ENCODE assay signal across 10 mouse cellular contexts in the genomic region with DNA sequence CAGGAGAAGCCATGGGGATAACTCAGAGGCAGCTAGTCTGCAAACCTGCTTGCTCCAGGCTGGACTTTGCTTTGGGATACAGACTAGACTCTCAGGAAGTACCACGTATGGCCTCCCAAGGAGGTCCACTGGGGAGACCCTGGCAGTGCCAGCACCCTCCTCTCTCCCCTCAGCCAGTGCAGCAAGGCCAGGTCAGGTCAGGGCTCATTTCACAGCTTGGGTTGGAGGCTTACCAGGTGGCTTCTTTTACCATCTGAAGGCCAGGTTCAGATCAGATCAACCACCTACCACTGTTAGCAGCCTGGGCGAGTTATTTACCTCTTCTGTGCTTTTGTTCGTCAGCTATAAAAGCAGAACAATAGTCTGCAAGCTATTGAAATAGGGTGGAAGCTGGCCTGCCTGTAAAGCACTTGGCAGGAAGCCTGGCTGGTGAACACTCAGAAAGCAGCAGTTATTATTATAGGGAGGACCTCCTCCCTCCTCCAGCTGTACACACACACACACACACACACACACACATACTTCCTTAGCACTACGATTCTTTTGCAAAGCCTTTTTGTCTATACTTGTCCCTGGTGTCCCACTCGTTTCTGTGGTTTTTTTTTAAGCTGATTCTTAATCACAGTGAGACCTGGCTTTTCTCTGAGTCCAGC. TPM values are rescaled to one million over a fixed set of nuclear protein-coding genes. Genes with fewer than 3 reads are reported as not detected.
A peak's percentile ranks its signal among the peaks of the same experiment; 100 is the strongest.
DNase-seq lines count a peak whose midpoint lies in the region; ATAC-seq lines count a peak whose summit lies in the region.
"Had no signal": no experiment of that assay in that cellular context is flagged by ENCODE, and none has a peak within 500 bp of the region (broad histone marks: within the 10 kb centered on the region; RNA-seq: fewer than 3 reads in every experiment).

No protein-coding gene starts in this region.

- no peaks in the 10 kb centered on the region for H3K9me3 ChIP-seq in forebrain, embryonic 13.5 days (replicated peaks)
- no peaks in the 10 kb centered on the region for H3K9me3 ChIP-seq in limb, embryonic 13.5 days

- H3K9ac ChIP-seq in forebrain, embryonic 13.5 days: peak overlapping the region; percentile 43; the same call in 1 of the 2 replicates
- H3K9ac ChIP-seq in limb, embryonic 13.5 days: 0 out of 2 replicates have a peak overlapping the region, but pooled peaks have one; percentile 35

- H3K4me2 ChIP-seq in forebrain, embryonic 13.5 days: peak overlapping the region; percentile 21; the same call in 1 of the 2 replicates
- H3K4me2 ChIP-seq in limb, embryonic 13.5 days (replicated peaks): no peak overlapping the region

- intact Hi-C loops in heart, postnatal 25 days (cut with DNase I): no loop called here

- DNase-seq in layer of hippocampus, adult 18-20 months (ENCODE audit: low spot score in 2 of 2): peak; percentile 60 to 80
- DNase-seq in layer of hippocampus, adult 9-10 months (ENCODE audit: low spot score): no peak
- DNase-seq in heart, postnatal 25 days (ENCODE audit: low spot score): peak; percentile 44
- peak; percentile 43 for DNase-seq in right cerebral cortex, postnatal 4 days

- no peaks in the 10 kb centered on the region for H3K27me3 ChIP-seq in forebrain, embryonic 13.5 days
- no peaks in the 10 kb centered on the region for H3K27me3 ChIP-seq in limb, embryonic 13.5 days

- ATAC-seq in forebrain, embryonic 13.5 days: peak; percentile 67; the same call in 1 of the 2 replicates
- peak; percentile 32; the same call in 1 of the 2 replicates for ATAC-seq in limb, embryonic 13.5 days (ENCODE audit: low FRiP score, low read depth)
- ATAC-seq in granulocyte monocyte progenitor cell, adult 5-6 weeks (replicated peaks; ENCODE audit: poor library complexity, severe bottlenecking): no peak
- ATAC-seq in erythroblast, adult 5-6 weeks (replicated peaks; ENCODE audit: low FRiP score, poor library complexity, severe bottlenecking): no peak

- H3K27ac ChIP-seq in forebrain, embryonic 13.5 days: peak overlapping the region; percentile 79
- peak overlapping the region; percentile 39; the same call in 1 of the 2 replicates for H3K27ac ChIP-seq in limb, embryonic 13.5 days
- H3K27ac ChIP-seq: macrophage had no signal

- H3K36me3 ChIP-seq in forebrain, embryonic 13.5 days (ENCODE audit: poor library complexity, severe bottlenecking): no peaks in the 10 kb centered on the region
- peaks cover 5% of the 10 kb centered on the region; the same call in 1 of the 2 replicates for H3K36me3 ChIP-seq in limb, embryonic 13.5 days

- no peak overlapping the region for H3K4me3 ChIP-seq in forebrain, embryonic 13.5 days
- H3K4me3 ChIP-seq in limb, embryonic 13.5 days: no peak overlapping the region
- H3K4me3 ChIP-seq: erythroblast, embryonic 14.5 days had no signal

- peaks cover 21% of the 10 kb centered on the region for H3K4me1 ChIP-seq in forebrain, embryonic 13.5 days
- peaks cover 9% of the 10 kb centered on the region for H3K4me1 ChIP-seq in limb, embryonic 13.5 days

- 8% methylated on average over 5 of the region's 5 CpGs for WGBS in forebrain, embryonic 13.5 days
- 53% methylated on average over 5 of the region's 5 CpGs for WGBS in limb, embryonic 13.5 days

RNA-seq across cellular contexts. Expression of a gene that starts 6.8 kb away (rescaled TPM):
- 10 to 100 TPM; 27.7 TPM for total RNA-seq in layer of hippocampus, adult 18-20 months (2021)
- 39.0 and 41.3 TPM in 2 replicates for polyA plus RNA-seq in forebrain, embryonic 13.5 days (2015; fragmentation: Nextera tagmentation; extraction: Ambion mirVana)
- 10 to 100 TPM; 25.5 to 26.5 TPM for total RNA-seq in heart, postnatal 25 days (2021)
- 40.5 and 44.1 TPM in 2 replicates for polyA plus RNA-seq in limb, embryonic 13.5 days (2015; fragmentation: Nextera tagmentation; extraction: Ambion mirVana)
- 40.0 and 68.6 TPM in 2 replicates for total RNA-seq in granulocyte monocyte progenitor cell, adult 5-6 weeks (2014; fragmentation: Nextera tagmentation)
- 28.4 and 36.2 TPM in 2 replicates for total RNA-seq in granulocyte monocyte progenitor cell, adult 5-6 weeks (2017)
- total RNA-seq in erythroblast, adult 5-6 weeks (2015; ENCODE audit: low replicate concordance): 6.7 and 11.1 TPM in 2 replicates
- total RNA-seq in erythroblast, adult 5-6 weeks (2017; ENCODE audit: low replicate concordance): 6.4 and 10.3 TPM in 2 replicates

RNA-seq across cellular contexts. Expression of a gene that starts 12.0 kb away (rescaled TPM):
- 10 to 100 TPM; 85.0 to 98.5 TPM for total RNA-seq in layer of hippocampus, adult 18-20 months (2021)
- 31.1 and 34.7 TPM in 2 replicates for polyA plus RNA-seq in forebrain, embryonic 13.5 days (2015; fragmentation: Nextera tagmentation; extraction: Ambion mirVana)
- total RNA-seq in heart, postnatal 25 days (2021): 1 to 10 TPM; 2.8 to 7.4 TPM
- 14.6 and 20.0 TPM in 2 replicates for polyA plus RNA-seq in limb, embryonic 13.5 days (2015; fragmentation: Nextera tagmentation; extraction: Ambion mirVana)
- total RNA-seq in granulocyte monocyte progenitor cell, adult 5-6 weeks (2014; fragmentation: Nextera tagmentation): 7.7 and 13.9 TPM in 2 replicates
- 4.1 and 4.2 TPM in 2 replicates for total RNA-seq in granulocyte monocyte progenitor cell, adult 5-6 weeks (2017)
- total RNA-seq in erythroblast, adult 5-6 weeks (2015; ENCODE audit: low replicate concordance): 0.19 and 5.9 TPM in 2 replicates
- 0.56 and 3.2 TPM in 2 replicates for total RNA-seq in erythroblast, adult 5-6 weeks (2017; ENCODE audit: low replicate concordance)

RNA-seq across cellular contexts. Expression of a gene that starts 23.3 kb away (rescaled TPM):
- total RNA-seq in layer of hippocampus, adult 18-20 months (2021): 10 to 100 TPM; 71.4 to 71.5 TPM
- polyA plus RNA-seq in forebrain, embryonic 13.5 days (2015; fragmentation: Nextera tagmentation; extraction: Ambion mirVana): 166 and 168 TPM in 2 replicates
- total RNA-seq in heart, postnatal 25 days (2021): 10 to 100 TPM; 32.8 to 38.4 TPM
- polyA plus RNA-seq in limb, embryonic 13.5 days (2015; fragmentation: Nextera tagmentation; extraction: Ambion mirVana): 123 and 129 TPM in 2 replicates
- total RNA-seq in granulocyte monocyte progenitor cell, adult 5-6 weeks (2014; fragmentation: Nextera tagmentation): 62.0 and 78.5 TPM in 2 replicates
- 66.8 and 72.4 TPM in 2 replicates for total RNA-seq in granulocyte monocyte progenitor cell, adult 5-6 weeks (2017)
- total RNA-seq in erythroblast, adult 5-6 weeks (2015; ENCODE audit: low replicate concordance): 20.9 and 23.6 TPM in 2 replicates
- 45.2 and 61.6 TPM in 2 replicates for total RNA-seq in erythroblast, adult 5-6 weeks (2017; ENCODE audit: low replicate concordance)

Comparison
In these comparisons a context has a peak if more than half of its experiments do, and no peak if none do; other contexts are left out.
1. ATAC-seq: peak in forebrain, embryonic 13.5 days (single experiment) and limb, embryonic 13.5 days (single experiment); none in granulocyte monocyte progenitor cell, adult 5-6 weeks (single experiment) and erythroblast, adult 5-6 weeks (single experiment).
2. RNA of a gene that starts 12.0 kb away (total RNA-seq): 85.0 to 98.5 TPM in layer of hippocampus, adult 18-20 months; 4.1 to 13.9 TPM in granulocyte monocyte progenitor cell, adult 5-6 weeks, 2.8 to 7.4 TPM in heart, postnatal 25 days and 0.19 to 5.9 TPM in erythroblast, adult 5-6 weeks; every median in the first group is over 4 times any median in the second.